Mouse (Mus musculus) thymus, postnatal 36 days (tissue): Measurements from ENCODE around the gene Cnot10.

Experiments
- DNase-seq, 2 experiments: peaks; one replicate each; pipeline ENCODE4 v3.0.0; 2022; ENCODE audit warnings: mixed read lengths in 2 of 2

The Cnot10 gene

GRCm38 (mm10) chr9:114543882-114544753, 95.9 kb downstream of the Cnot10 start:
- DNase-seq = no peak

GRCm38 (mm10) chr9:114541279-114541741, 98.7 kb downstream of the Cnot10 start:
- no peak for DNase-seq

- DNase-seq = no peak
These were observed 100.9 kb downstream of the Cnot10 start for GRCm38 (mm10) chr9:114538996-114539563.

DNA sequence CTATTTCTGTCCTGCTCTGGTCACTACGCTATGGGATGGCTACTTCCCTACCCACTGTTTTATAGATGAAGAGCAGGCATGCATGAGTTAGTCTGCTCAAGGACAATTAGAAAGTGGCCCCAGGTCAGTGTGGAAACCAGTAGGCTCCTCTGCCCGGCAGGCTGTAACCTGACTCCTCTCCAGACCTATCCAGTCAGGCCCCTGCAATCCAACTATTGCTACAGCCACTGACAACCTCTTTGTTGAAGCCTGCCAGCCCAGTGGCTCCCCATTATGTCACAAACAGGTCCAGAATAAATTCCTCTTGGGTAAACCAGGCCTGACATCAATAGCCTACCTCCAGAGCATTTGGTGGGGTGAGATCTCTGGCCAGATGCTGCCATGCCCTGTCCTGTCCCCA, 103.4 kb downstream of the Cnot10 start:
- DNase-seq = no peak
